Mouse (Mus musculus): Measurements from ENCODE around the gene Aspn. TPM values are rescaled to one million over a fixed set of nuclear protein-coding genes. Genes with fewer than 3 reads are reported as not detected.

Aspn gene
- 0.25 and 0.43 TPM in 2 replicates for polyA plus RNA-seq (2021; fragmentation: Nextera tagmentation)
- long read RNA-seq, experiment 1, partial matches to known transcripts = 0 of 1 reads
- long read RNA-seq, experiment 1, other reads (novel, unspliced or antisense) = 0 of 1 reads
- long read RNA-seq, experiment 2, transcript Aspn-201 (8 exons, 2,310 nt) = major isoform, 7 of 8 reads
- long read RNA-seq, experiment 2, partial matches to known transcripts = 0 of 8 reads
- long read RNA-seq, experiment 2, other reads (novel, unspliced or antisense) = 0 of 8 reads

DNA sequence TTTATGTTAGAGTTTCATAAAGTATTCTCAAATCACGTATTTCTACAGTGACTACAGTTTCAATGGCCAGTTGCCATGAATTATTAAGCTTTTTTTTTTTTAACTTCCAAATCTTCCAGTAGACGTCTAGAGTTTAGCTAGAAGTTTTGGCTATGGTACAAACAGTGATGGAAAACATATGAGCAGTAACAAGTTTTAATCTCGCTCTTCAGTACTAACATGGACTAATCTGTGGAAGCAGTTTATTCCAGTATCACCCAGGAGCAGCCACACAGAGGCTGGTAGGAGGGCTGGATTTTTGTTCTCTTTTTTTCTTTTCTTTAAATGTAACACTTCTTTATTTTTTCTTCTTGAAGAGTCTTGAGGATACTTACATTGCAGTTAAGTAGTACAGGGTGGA, at the start of gene Aspn:
Aspn (plus strand) TSS at position 165 of the 400 bp plus-strand sequence.

DNA sequence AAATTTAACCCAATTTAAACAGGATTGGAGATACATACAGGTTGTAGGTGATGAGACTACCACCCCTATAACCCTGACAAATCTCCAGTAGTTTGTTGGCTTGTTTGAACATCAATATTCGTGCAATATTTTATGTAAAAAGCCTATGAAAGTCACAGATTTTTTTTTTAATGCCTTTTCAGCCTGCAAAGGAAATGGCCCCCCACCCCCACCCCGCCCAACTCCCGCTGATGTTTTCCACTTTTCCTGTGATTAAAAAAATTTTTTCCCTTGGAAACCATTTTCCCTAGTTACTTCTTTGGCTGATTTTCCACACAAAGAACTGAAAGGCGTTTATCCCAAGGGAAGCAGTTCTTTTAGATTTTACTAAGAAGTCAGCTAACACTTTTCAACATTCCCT, 39.7 kb upstream of the Aspn start, which contains the start of gene Ecm2:
Ecm2 (plus strand) TSS at position 301 of the 400 bp plus-strand sequence.

DNA sequence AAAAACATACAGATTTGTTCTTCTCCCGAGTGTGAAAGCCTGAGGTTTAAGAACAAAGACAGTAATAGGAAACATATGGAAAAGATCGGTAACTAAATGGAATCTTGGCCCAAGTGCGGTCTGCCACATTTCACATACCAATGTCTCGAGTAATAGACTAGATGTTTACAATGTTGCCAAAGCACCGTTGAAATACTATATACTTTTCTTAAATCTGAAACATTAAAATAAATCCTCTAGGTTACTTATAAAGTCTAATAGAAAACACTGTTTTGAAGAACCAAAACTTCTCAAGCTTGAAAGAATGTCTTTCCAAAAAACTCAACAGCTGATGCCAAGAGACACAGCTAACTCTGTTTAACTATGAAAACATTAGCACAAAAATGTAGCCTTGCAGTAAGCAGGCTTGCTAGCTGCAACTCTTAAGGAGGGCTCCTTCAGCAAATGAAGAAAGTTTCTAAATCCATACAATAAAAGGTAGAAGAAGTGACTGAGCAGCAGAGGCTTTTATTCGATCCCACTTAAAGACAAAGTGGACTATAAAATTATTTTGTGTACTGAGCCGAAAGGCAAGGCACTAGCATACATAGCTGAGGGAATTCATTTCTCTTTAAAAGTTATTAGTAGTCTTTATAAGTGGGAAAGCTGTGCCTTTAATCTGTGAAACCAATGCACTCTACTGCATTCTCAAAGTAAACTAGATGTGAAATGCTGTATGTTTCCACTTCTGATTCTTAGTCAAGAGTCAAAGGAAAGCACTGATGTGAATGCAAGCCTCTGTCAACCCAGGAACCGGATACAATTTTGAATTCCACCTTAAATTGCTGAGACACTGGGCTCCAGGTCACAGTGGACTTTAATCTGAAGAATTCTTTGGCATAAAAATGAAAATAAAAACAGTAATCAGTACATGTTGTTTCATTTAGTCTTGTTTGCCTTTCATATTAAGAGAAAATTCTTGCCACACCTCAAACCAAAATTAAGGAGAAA, 37.6 kb downstream of the Aspn start, which contains the start of gene Omd:
Omd (plus strand) TSS at position 922 of the 990 bp plus-strand sequence.

DNA sequence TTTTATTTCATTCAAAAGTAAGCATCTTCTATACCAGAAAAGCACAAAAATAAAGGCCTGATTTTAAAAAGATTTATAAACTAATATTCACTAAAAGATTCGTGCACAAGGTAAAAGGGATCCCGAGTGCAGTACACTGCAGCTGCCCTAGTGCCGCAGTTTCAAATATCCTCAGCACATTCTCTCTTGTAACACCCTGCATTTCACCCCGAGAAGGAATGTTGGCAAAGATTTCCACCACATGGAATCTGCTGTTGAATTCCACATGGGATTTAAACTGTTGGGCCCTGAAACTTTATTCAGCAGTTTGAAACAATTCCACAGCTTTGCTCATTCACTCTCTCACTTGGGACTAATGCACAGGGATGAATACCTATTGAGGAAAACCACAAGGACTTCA, 63.5 kb downstream of the Aspn start, which contains the start of gene Ogn:
Ogn (plus strand) TSS at position 333 of the 400 bp plus-strand sequence.

Other genes starting within 250 kb of the Aspn start
- 0.58 and 0.60 TPM in 2 replicates for gene Fgd3, start 224.1 kb upstream of the Aspn start, polyA plus RNA-seq (2021; fragmentation: Nextera tagmentation)
- 8.0 and 8.8 TPM in 2 replicates for gene Bicd2, start 202.9 kb upstream of the Aspn start, polyA plus RNA-seq (2021; fragmentation: Nextera tagmentation)
- gene Ippk, start 123.2 kb upstream of the Aspn start, polyA plus RNA-seq (2021; fragmentation: Nextera tagmentation) = 12.9 and 13.4 TPM in 2 replicates
- gene Tes3-ps, start 51.1 kb upstream of the Aspn start, polyA plus RNA-seq (2021; fragmentation: Nextera tagmentation) = 0.19 and 0.36 TPM in 2 replicates
- gene Ecm2, start 39.6 kb upstream of the Aspn start, polyA plus RNA-seq (2021; fragmentation: Nextera tagmentation) = 1.9 and 3.2 TPM in 2 replicates
- 0.50 and 0.72 TPM in 2 replicates for gene Omd, start 38.0 kb downstream of the Aspn start, polyA plus RNA-seq (2021; fragmentation: Nextera tagmentation)
- gene Ogn, start 63.6 kb downstream of the Aspn start, polyA plus RNA-seq (2021; fragmentation: Nextera tagmentation) = 3.2 and 3.5 TPM in 2 replicates
- gene Cenpp, start 108.3 kb downstream of the Aspn start, polyA plus RNA-seq (2021; fragmentation: Nextera tagmentation) = 2.0 and 2.2 TPM in 2 replicates
- gene Nol8, start 108.6 kb downstream of the Aspn start, polyA plus RNA-seq (2021; fragmentation: Nextera tagmentation) = 12.9 and 13.5 TPM in 2 replicates
- 12.2 and 12.9 TPM in 2 replicates for gene Iars, start 137.7 kb downstream of the Aspn start, polyA plus RNA-seq (2021; fragmentation: Nextera tagmentation)